Mouse (Mus musculus): ENCODE results near the gene Sema5b.

DNA sequence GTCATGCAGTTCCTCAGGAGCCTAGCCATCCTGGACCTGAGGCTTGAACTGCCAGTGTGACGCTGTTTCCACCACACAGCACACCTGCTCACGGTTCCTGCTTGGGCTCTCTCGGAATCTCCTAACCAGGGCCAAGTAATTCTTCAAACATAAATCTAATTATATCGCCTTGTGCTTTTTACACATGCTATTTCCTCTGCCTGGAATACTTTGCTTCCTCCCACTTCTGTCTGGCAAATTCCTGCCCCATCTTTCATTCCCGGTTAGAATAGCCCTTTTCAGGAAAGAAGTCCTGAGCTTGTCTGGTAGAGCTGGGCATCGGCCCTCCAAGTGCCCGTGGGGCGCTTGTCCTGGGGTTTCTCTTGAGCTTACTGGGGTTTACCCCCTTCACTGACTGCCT is 3.3 kb upstream of the Sema5b start:
- no peak for TF ChIP-seq CTCF (IDR thresholded peaks at IDR 0.05; ENCODE audit: low read depth, low read length)
- no peak for TF ChIP-seq POLR2A (IDR thresholded peaks at IDR 0.05; ENCODE audit: extremely low read depth, insufficient read depth, low read length)
